Mouse (Mus musculus): ENCODE measurements around the gene Fxr2. TPM values are rescaled to one million over a fixed set of nuclear protein-coding genes. Genes with fewer than 3 reads are reported as not detected.
A peak's percentile ranks its signal among the peaks of the same experiment; 100 is the strongest.
"Not testable (repeated sequence)": the region's sequence is repeated elsewhere in the genome, so short reads cannot be mapped to it uniquely, and the experiment has no call there.

Gene Fxr2
- polyA plus RNA-seq, 1 experiment: 27.8 TPM

- Histone ChIP-seq H3K4me3 (ENCODE audit: insufficient read depth, low read depth, low read length) (peak overlapping the region; percentile 70), H3K4me1 (ENCODE audit: control insufficient read depth, insufficient read depth, insufficient read length, low read length) (peaks cover 4% of the 10 kb centered on the region; the same call in 1 of the 2 replicates), H3K27ac (replicated peaks; ENCODE audit: low read depth, low read length) (no peak overlapping the region)
These were observed 27.8 kb upstream of the Fxr2 start for GRCm38 (mm10) chr11:69604795-69605664.

- peaks cover 4% of the 10 kb centered on the region; the same call in 1 of the 2 replicates for H3K4me1 ChIP-seq (ENCODE audit: control insufficient read depth, insufficient read depth, insufficient read length, low read length)
- peak within 1 kb of the TSS; percentile 70 for H3K4me3 ChIP-seq (ENCODE audit: insufficient read depth, low read depth, low read length)
- no peak within 1 kb of the TSS for H3K27ac ChIP-seq (replicated peaks; ENCODE audit: low read depth, low read length)
These were observed 26.9 kb upstream of the Fxr2 start, which contains the start of gene Atp1b2 for GRCm38 (mm10) chr11:69605726-69606490. TSS of gene Atp1b2 (minus strand) at chr11:69605942.

GRCm38 (mm10) chr11:69606491-69606795 is 26.3 kb upstream of the Fxr2 start:
- no peak overlapping the region for H3K27ac ChIP-seq (replicated peaks; ENCODE audit: low read depth, low read length)
- H3K4me3 ChIP-seq (ENCODE audit: insufficient read depth, low read depth, low read length): peak overlapping the region; percentile 45
- H3K4me1 ChIP-seq (ENCODE audit: control insufficient read depth, insufficient read depth, insufficient read length, low read length): peaks cover 4% of the 10 kb centered on the region; the same call in 1 of the 2 replicates

GRCm38 (mm10) chr11:69606832-69607231 is 26.0 kb upstream of the Fxr2 start:
- H3K4me1 ChIP-seq (ENCODE audit: control insufficient read depth, insufficient read depth, insufficient read length, low read length): peaks cover 4% of the 10 kb centered on the region; the same call in 1 of the 2 replicates
- no peak overlapping the region for H3K27ac ChIP-seq (replicated peaks; ENCODE audit: low read depth, low read length)
- no peak overlapping the region for H3K4me3 ChIP-seq (ENCODE audit: insufficient read depth, low read depth, low read length)

GRCm38 (mm10) chr11:69608525-69608924 is 24.3 kb upstream of the Fxr2 start:
- Histone ChIP-seq H3K27ac (replicated peaks; ENCODE audit: low read depth, low read length) (no peak overlapping the region), H3K4me1 (ENCODE audit: control insufficient read depth, insufficient read depth, insufficient read length, low read length) (no peaks in the 10 kb centered on the region), H3K4me3 (ENCODE audit: insufficient read depth, low read depth, low read length) (no peak overlapping the region)

GRCm38 (mm10) chr11:69609416-69609815 is 23.4 kb upstream of the Fxr2 start:
- no peak overlapping the region for H3K27ac ChIP-seq (replicated peaks; ENCODE audit: low read depth, low read length)
- no peaks in the 10 kb centered on the region for H3K4me1 ChIP-seq (ENCODE audit: control insufficient read depth, insufficient read depth, insufficient read length, low read length)
- H3K4me3 ChIP-seq (ENCODE audit: insufficient read depth, low read depth, low read length): no peak overlapping the region

GRCm38 (mm10) chr11:69610899-69611298 is 21.9 kb upstream of the Fxr2 start:
- Histone ChIP-seq H3K4me1 (ENCODE audit: control insufficient read depth, insufficient read depth, insufficient read length, low read length) (no peaks in the 10 kb centered on the region), H3K27ac (replicated peaks; ENCODE audit: low read depth, low read length) (no peak overlapping the region), H3K4me3 (ENCODE audit: insufficient read depth, low read depth, low read length) (no peak overlapping the region)

GRCm38 (mm10) chr11:69613553-69614256 is 19.1 kb upstream of the Fxr2 start:
- no peak overlapping the region for H3K27ac ChIP-seq (replicated peaks; ENCODE audit: low read depth, low read length)
- no peaks in the 10 kb centered on the region for H3K4me1 ChIP-seq (ENCODE audit: control insufficient read depth, insufficient read depth, insufficient read length, low read length)
- H3K4me3 ChIP-seq (ENCODE audit: insufficient read depth, low read depth, low read length): peak overlapping the region; percentile 8; the same call in 1 of the 2 replicates

GRCm38 (mm10) chr11:69614257-69614588 is 18.6 kb upstream of the Fxr2 start:
- peak overlapping the region; percentile 17 for H3K4me3 ChIP-seq (ENCODE audit: insufficient read depth, low read depth, low read length)
- not testable (repeated sequence) for H3K4me1 ChIP-seq (ENCODE audit: control insufficient read depth, insufficient read depth, insufficient read length, low read length); H3K27ac ChIP-seq (replicated peaks; ENCODE audit: low read depth, low read length)

GRCm38 (mm10) chr11:69616781-69617180 is 16.0 kb upstream of the Fxr2 start:
- Histone ChIP-seq H3K4me1 (ENCODE audit: control insufficient read depth, insufficient read depth, insufficient read length, low read length) (no peaks in the 10 kb centered on the region), H3K27ac (replicated peaks; ENCODE audit: low read depth, low read length) (no peak overlapping the region), H3K4me3 (ENCODE audit: insufficient read depth, low read depth, low read length) (no peak overlapping the region)

- Histone ChIP-seq H3K4me1 (ENCODE audit: control insufficient read depth, insufficient read depth, insufficient read length, low read length) (no peaks in the 10 kb centered on the region), H3K27ac (replicated peaks; ENCODE audit: low read depth, low read length) (no peak within 1 kb of the TSS), H3K4me3 (ENCODE audit: insufficient read depth, low read depth, low read length) (no peak within 1 kb of the TSS)
These were observed 15.0 kb upstream of the Fxr2 start, which contains the start of gene Shbg for GRCm38 (mm10) chr11:69617805-69618204. TSS of gene Shbg (minus strand) at chr11:69617905.

GRCm38 (mm10) chr11:69620394-69621081 is 12.3 kb upstream of the Fxr2 start:
- no peak overlapping the region for H3K4me3 ChIP-seq (ENCODE audit: insufficient read depth, low read depth, low read length)
- H3K4me1 ChIP-seq (ENCODE audit: control insufficient read depth, insufficient read depth, insufficient read length, low read length): no peaks in the 10 kb centered on the region
- H3K27ac ChIP-seq (replicated peaks; ENCODE audit: low read depth, low read length): no peak overlapping the region

- Histone ChIP-seq H3K27ac (replicated peaks; ENCODE audit: low read depth, low read length) (no peak within 1 kb of the TSS), H3K4me1 (ENCODE audit: control insufficient read depth, insufficient read depth, insufficient read length, low read length) (no peaks in the 10 kb centered on the region), H3K4me3 (ENCODE audit: insufficient read depth, low read depth, low read length) (peak within 1 kb of the TSS; percentile 79)
These were observed 11.1 kb upstream of the Fxr2 start, which contains the start of gene Sat2 for GRCm38 (mm10) chr11:69621571-69622268. TSS of gene Sat2 (plus strand) at chr11:69622024.

GRCm38 (mm10) chr11:69622406-69622805 is 10.4 kb upstream of the Fxr2 start:
- H3K4me1 ChIP-seq (ENCODE audit: control insufficient read depth, insufficient read depth, insufficient read length, low read length): no peaks in the 10 kb centered on the region
- H3K27ac ChIP-seq (replicated peaks; ENCODE audit: low read depth, low read length): no peak overlapping the region
- H3K4me3 ChIP-seq (ENCODE audit: insufficient read depth, low read depth, low read length): peak overlapping the region; percentile 79

Data from brown adipose tissue, adult 24 weeks (tissue).